In the genomic region with DNA sequence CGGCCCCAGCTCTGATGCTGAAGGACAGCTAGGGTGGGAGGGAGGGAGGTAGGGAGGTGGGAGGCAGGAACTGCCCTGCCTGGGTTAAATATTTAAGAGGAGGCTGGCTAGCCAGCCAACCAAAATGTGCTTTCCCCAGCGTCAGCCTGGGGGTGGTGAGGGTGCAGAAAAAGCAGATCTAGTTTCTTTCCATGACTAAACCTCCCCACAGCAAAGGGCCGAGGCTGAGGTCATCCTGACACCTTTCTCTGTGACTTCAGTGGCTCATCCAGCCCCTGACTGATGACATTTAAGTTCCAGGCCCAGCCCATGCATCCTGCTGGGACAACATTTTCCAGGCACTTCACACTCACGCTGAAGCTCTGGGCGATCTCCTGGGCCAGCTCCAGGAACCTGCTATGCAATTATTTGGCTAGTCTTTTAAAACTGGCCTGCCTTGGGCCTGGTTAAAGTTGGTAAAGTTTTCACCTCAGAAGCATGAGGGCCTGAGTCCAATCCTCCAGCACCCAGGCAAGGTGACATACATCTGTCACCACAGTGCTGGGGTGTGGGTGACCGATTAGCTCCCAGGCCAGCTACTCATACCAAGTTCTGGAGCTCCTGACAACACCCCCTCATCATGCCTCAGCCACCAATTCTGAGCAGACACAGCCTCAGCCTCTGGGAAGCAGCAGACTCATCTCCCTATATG, we compare ENCODE assay signal across 8 mouse cellular contexts.
DNase-seq lines count a peak whose midpoint lies in the region; ATAC-seq lines count a peak whose summit lies in the region.

No protein-coding gene starts in this region.

- H3K4me2 ChIP-seq in hindbrain, embryonic 12.5 days (replicated peaks), result no peak overlapping the region
- H3K4me2 ChIP-seq in hindbrain, embryonic 11.5 days (replicated peaks; ENCODE audit: low read depth, low read length), result no peak overlapping the region
- H3K4me2 ChIP-seq in heart, embryonic 16.5 days (ENCODE audit: low read depth, low read length), result no peak overlapping the region
- 0 out of 2 replicates have a peak overlapping the region, but pooled peaks have one; percentile 16 for H3K4me2 ChIP-seq in limb, embryonic 13.5 days (replicated peaks)

- peaks cover 19% of the 10 kb centered on the region for H3K27me3 ChIP-seq in hindbrain, embryonic 12.5 days
- no peaks in the 10 kb centered on the region for H3K27me3 ChIP-seq in hindbrain, embryonic 11.5 days (ENCODE audit: control insufficient read depth, insufficient read depth, low read length)
- no peaks in the 10 kb centered on the region for H3K27me3 ChIP-seq in heart, embryonic 16.5 days (ENCODE audit: control insufficient read depth, insufficient read depth, low read length)
- no peaks in the 10 kb centered on the region for H3K27me3 ChIP-seq in limb, embryonic 13.5 days

- H3K9ac ChIP-seq in hindbrain, embryonic 12.5 days, result no peak overlapping the region
- no peak overlapping the region for H3K9ac ChIP-seq in hindbrain, embryonic 11.5 days (ENCODE audit: low read depth, low read length)
- H3K9ac ChIP-seq in heart, embryonic 16.5 days (ENCODE audit: low read length), result peak overlapping the region; percentile 61
- no peak overlapping the region for H3K9ac ChIP-seq in limb, embryonic 13.5 days

- peaks cover 35% of the 10 kb centered on the region for H3K4me1 ChIP-seq in hindbrain, embryonic 12.5 days
- H3K4me1 ChIP-seq in hindbrain, embryonic 11.5 days (replicated peaks; ENCODE audit: control insufficient read depth, insufficient read depth, low read length), result peaks cover 2% of the 10 kb centered on the region
- H3K4me1 ChIP-seq in heart, embryonic 16.5 days (ENCODE audit: control insufficient read depth, insufficient read depth, low read length), result peaks cover 47% of the 10 kb centered on the region
- H3K4me1 ChIP-seq in limb, embryonic 13.5 days, result peaks cover 66% of the 10 kb centered on the region

- H3K4me3 ChIP-seq in hindbrain, embryonic 12.5 days, result no peak overlapping the region
- H3K4me3 ChIP-seq in hindbrain, embryonic 11.5 days (ENCODE audit: low read depth, low read length), result no peak overlapping the region
- H3K4me3 ChIP-seq in heart, embryonic 16.5 days (ENCODE audit: low read length), result no peak overlapping the region
- no peak overlapping the region for H3K4me3 ChIP-seq in limb, embryonic 13.5 days

- 29% methylated on average over 6 of the region's 6 CpGs for WGBS in hindbrain, embryonic 12.5 days
- WGBS in hindbrain, embryonic 11.5 days, result 24% methylated on average over 6 of the region's 6 CpGs
- 10% methylated on average over 6 of the region's 6 CpGs for WGBS in heart, embryonic 16.5 days
- WGBS in limb, embryonic 13.5 days, result 14% methylated on average over 6 of the region's 6 CpGs

- peak overlapping the region; percentile 66 for H3K27ac ChIP-seq in hindbrain, embryonic 12.5 days
- H3K27ac ChIP-seq in hindbrain, embryonic 11.5 days (ENCODE audit: low read depth, low read length), result no peak overlapping the region
- peak overlapping the region; percentile 91 for H3K27ac ChIP-seq in heart, embryonic 16.5 days (ENCODE audit: low read length)
- H3K27ac ChIP-seq in limb, embryonic 13.5 days, result peak overlapping the region; percentile 95

- no peak for DNase-seq in hindbrain, embryonic 11.5 days (ENCODE audit: low spot score)
- DNase-seq in adrenal gland, postnatal 10 days, result peak; percentile 70
- no peak for DNase-seq in left cerebral cortex, postnatal 4 days
- no peak for DNase-seq in frontal cortex, postnatal 10 days (ENCODE audit: low spot score in 2 of 2)

- H3K36me3 ChIP-seq in hindbrain, embryonic 12.5 days, result no peaks in the 10 kb centered on the region
- H3K36me3 ChIP-seq in hindbrain, embryonic 11.5 days (ENCODE audit: control insufficient read depth, insufficient read depth, low read length), result no peaks in the 10 kb centered on the region
- H3K36me3 ChIP-seq in heart, embryonic 16.5 days (ENCODE audit: control insufficient read depth, insufficient read depth), result no peaks in the 10 kb centered on the region
- H3K36me3 ChIP-seq in limb, embryonic 13.5 days, result no peaks in the 10 kb centered on the region

- H3K9me3 ChIP-seq in hindbrain, embryonic 12.5 days (replicated peaks), result no peaks in the 10 kb centered on the region
- no peaks in the 10 kb centered on the region for H3K9me3 ChIP-seq in hindbrain, embryonic 11.5 days (ENCODE audit: control insufficient read depth, low read length)
- H3K9me3 ChIP-seq in heart, embryonic 16.5 days (replicated peaks; ENCODE audit: control insufficient read depth, low read length), result no peaks in the 10 kb centered on the region
- no peaks in the 10 kb centered on the region for H3K9me3 ChIP-seq in limb, embryonic 13.5 days

- intact Hi-C loops in left cerebral cortex, postnatal 4 days (cut with DNase I), result no loop called here

- ATAC-seq in hindbrain, embryonic 12.5 days (ENCODE audit: low FRiP score), result no peak
- ATAC-seq in hindbrain, embryonic 11.5 days (ENCODE audit: low FRiP score), result no peak
- peak; percentile 71 for ATAC-seq in heart, embryonic 16.5 days (replicated peaks; ENCODE audit: extremely low read depth, insufficient read depth, low FRiP score)
- ATAC-seq in limb, embryonic 13.5 days (ENCODE audit: low FRiP score, low read depth), result peak; percentile 83
- no peak for ATAC-seq in cerebellum, adult (ENCODE audit: insufficient number of reproducible peaks, low FRiP score, low TSS enrichment)

Comparison
In these comparisons a context has a peak if more than half of its experiments do, and no peak if none do; other contexts are left out.
1. ATAC-seq: peak in heart, embryonic 16.5 days (single experiment) and limb, embryonic 13.5 days (single experiment); none in hindbrain, embryonic 12.5 days (single experiment), hindbrain, embryonic 11.5 days (single experiment) and cerebellum, adult (single experiment).